Mouse (Mus musculus) heart, postnatal 0 days (tissue): ENCODE data around the gene P2ry10b.

Source experiments
- CTCF ChIP-seq: IDR thresholded peaks from 2 replicates; pipeline ENCODE4 v1.5.1; 2016; ENCODE audit warnings: antibody characterized with exemption, control low read depth, low read depth
- EP300 ChIP-seq: IDR thresholded peaks from 2 replicates; pipeline ENCODE4 v1.6.1; 2016; ENCODE audit warnings: antibody characterized with exemption, low read depth

GRCm38 (mm10) chrX:107116987-107117386 is 31.7 kb upstream of the P2ry10b start:
- TF ChIP-seq CTCF (no peak), EP300 (no peak)
